Mouse (Mus musculus): ENCODE data around the gene Chrna4.

The Chrna4 gene

DNA sequence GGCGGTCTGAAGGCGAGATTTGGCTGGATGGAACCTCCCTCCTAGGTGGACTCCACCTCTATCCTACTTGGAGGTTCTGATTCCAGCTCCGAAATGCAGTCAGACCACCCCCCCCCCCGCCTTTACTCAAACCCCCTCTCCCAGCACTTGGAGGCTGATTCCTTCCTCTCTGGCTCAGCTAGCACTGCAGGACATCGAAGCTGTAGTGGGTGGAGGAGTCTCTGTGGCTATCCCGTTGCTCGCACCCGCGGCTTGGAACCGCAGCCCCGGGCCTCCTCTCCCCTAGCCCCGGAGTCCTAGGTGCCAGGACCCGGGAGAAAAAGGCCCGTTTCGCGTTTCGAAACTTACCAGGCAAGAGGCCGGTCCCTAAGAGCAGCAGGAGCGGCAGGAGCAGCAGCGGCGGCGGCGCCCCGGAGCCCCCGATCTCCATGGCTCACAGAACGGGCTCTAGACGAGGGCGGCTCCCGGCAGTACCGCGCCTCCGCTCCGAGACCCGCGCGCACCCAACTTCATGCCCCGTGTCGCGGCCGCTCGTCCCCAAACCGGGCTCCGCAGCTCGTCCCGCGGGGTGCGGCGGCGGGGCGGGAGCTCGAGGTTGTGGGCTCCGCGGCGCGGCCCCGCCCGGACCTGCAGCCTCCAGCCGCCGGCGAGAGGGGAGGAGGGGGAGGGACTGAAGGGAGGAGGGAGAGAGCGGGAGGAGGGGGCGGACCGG is 4.5 kb downstream of the Chrna4 start:
- DNase-seq (ENCODE audit: low read depth in 2 of 2, low spot score in 2 of 2), result no peak

DNA sequence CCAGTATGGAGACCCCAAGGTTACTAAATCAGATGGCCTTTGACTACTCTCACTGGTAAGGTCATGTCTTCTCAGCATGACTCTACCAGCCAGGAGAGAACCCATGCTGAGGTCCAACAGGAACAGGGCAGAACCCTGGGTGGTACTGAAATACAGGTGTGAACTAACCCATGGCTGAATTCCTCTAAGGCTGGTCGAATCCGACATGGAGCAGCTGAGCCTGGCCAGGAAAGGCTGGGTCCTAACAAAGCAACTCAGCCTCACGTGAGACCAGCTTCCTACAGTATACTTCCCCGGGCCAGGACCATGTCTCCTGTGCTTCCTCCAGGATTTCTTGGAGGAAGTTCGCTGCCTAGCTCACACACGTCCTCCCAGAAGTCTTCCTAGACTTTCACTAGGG is 6.8 kb downstream of the Chrna4 start:
- no peak for DNase-seq (ENCODE audit: low read depth in 2 of 2, low spot score in 2 of 2)

DNA sequence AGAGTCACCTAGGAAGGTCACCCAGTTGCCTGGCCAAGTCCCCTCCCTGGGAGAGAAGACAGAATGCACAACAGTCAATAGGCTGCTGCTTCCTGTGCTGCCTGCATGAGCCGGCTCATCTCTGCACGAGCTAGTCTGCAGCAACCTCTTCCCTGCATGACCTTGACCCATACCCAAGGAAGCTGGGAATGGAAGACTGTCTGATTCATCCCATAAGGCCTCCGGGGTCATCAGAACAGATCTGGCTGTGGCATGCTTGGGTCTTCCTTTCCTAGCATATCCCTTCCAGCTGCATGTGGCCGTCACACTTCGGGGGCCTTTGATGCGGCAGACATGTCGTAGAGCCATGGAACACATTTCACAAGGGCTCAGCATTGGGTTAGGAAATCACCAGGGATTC is 8.2 kb downstream of the Chrna4 start:
- DNase-seq (ENCODE audit: low read depth in 2 of 2, low spot score in 2 of 2), result no peak

DNA sequence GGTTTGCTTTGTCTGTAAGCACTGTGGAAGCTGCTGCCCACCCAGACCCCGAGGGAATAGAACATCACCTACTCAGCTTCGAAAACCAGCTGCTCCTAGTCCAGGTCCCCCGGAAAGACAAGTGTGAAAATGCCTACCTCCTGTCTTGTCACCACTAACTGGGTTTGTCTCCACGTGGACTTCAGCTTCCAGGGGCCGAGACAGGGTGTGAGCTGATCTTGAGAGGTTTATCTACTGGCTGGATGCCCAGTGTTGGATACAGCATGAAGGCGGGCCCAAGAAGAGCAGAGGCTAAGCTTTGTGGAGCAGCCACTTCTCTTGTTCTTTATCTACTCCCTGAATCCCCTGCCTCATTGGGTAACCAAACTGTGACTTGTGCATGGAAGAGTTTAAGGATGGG is 10.0 kb downstream of the Chrna4 start:
- DNase-seq (ENCODE audit: low read depth in 2 of 2, low spot score in 2 of 2), result no peak

DNA sequence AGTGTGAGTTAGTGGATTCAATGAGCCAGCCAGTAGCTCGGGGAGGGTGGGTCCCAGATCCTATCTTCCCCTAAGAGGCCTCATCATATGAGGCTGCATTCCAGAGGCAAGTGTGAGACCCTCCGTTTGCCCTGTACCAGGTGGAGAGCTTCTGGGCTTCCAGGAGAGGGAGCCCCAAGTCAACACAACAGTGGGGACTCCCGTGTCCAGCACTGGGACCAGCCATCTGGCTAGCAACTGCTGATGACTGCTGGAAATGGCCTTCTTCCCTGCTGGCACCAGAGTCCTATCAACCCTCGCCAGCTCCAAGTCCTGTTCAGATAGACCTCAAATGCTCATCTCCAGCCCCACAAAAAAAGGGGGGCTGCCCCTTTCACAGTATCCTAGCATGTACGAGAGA is 10.9 kb downstream of the Chrna4 start:
- DNase-seq (ENCODE audit: low read depth in 2 of 2, low spot score in 2 of 2), result no peak

DNA sequence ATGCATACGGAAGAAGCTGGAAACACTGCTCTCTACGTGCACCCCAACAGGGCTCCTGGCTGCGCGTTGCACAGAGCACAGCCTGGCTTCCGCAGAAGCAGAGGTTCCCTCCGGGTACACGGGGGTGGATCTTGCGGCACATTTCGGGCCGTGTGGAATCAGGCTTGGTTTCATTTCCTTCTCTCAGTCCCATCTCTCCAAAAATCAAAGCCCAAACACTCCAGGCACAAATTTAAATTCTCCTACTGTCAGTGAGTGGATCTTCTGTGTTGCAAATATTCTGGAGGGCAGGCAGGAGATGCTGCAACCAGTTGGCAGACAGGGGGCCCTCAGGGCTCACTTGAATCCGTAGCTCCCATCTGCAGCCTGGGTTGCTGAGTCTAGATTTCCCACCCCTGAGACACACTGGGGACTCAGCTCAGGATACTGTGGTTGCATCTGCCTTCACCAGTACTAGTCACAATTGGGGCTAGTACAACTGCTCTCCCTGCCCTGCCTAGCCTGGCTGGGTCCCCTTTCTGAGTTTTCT is 11.9 kb downstream of the Chrna4 start:
- DNase-seq (ENCODE audit: low read depth in 2 of 2, low spot score in 2 of 2), result no peak

DNA sequence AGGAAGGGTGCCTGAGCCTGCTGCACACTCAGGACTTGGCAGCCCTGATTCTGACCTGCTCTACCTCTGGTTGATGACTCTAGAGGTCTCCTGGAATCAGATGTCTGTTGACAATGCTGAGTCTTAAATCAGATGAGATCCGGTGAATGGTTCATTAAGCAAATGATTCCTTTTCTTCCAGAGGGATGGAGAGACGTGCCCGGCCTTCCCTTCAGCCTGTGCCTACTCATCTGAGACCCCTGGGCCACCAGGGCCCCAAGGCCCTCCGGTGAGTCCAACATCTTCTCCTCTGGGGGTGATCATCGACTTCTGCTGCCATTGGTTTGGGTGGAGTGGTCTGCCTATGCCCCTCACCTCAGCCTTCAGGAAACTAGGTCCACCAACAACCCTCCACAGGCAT is 35.0 kb downstream of the Chrna4 start:
- no peak for DNase-seq (ENCODE audit: low read depth in 2 of 2, low spot score in 2 of 2)

DNA sequence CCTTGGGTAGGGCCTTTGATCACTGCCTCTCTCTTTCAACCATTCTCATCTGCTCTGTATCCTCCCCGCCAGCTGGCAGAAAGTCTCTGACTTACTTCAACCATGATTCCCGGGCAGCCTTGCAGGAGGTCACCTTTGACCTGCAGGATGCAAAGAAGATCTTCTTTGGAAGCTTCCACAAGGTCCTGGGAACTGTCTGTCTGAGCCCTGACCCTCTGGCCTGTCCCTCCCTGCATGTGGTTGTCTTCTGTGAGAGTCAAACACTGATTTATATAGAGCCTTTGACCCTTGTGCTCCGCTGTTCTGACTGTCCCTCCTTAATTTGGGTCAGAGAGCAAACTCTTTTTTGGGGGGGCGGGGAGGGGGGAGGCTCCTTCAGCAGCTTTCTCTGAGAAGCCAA is 36.3 kb downstream of the Chrna4 start:
- DNase-seq (ENCODE audit: low read depth in 2 of 2, low spot score in 2 of 2), result no peak

DNA sequence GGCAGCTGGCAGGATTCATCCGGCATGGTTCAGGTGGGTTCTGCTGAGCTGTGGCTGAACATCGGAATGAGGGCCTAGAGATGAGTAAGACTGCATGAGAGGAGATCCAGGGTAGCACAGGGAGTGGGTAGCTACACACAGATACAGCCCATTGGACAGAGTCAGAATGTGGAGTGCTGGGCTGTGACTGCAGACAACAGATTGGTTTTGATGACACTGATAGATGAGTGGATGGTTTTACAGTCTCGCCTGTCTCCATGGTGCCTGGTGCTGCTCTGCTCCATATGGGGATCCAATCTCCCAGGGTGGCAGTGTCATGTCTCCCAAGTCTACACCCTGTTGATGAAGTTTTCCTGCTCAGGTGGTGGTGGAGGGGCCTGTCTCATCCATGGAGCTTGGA is 46.4 kb downstream of the Chrna4 start:
- DNase-seq (ENCODE audit: low read depth in 2 of 2, low spot score in 2 of 2), result no peak

DNA sequence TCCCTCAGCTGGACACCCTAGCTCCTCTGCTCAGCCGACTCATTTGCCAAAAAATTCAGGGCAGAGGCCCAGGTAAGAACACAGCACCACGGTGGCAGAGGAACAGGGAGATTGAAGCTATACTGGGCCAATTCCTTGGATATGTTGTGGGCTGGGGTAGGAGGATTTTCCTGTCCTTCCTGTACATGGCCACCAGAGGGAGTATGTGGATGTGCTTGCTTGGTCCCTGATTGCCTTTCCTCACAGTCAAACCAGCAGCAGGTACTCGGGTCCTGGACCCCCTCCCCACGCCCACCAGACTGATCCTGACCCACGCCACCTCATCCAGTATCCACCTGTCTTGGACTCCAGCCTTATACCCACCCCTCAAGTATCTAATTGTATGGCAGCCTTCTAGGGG is 46.9 kb downstream of the Chrna4 start:
- peak; percentile 13 to 27 for DNase-seq (ENCODE audit: low read depth in 2 of 2, low spot score in 2 of 2)

DNA sequence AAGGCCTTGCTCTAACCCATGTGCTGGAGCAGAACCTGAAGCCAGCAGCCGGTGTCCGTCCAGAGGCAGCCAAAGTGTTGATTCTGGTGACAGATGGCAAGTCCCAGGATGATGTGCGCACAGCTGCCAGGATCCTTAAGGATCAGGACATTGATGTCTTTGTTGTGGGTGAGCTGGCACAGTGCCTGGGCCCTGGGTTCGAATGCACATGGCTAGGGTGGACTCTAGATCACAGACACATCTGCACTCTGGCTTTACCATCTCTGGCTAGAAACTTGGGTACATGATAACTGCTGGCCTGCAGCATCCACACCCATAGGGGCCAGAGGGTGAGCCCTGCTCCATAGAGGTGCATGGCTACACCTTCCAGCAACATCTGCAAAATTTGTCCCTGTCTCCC is 47.9 kb downstream of the Chrna4 start:
- DNase-seq (ENCODE audit: low read depth in 2 of 2, low spot score in 2 of 2), result no peak

DNA sequence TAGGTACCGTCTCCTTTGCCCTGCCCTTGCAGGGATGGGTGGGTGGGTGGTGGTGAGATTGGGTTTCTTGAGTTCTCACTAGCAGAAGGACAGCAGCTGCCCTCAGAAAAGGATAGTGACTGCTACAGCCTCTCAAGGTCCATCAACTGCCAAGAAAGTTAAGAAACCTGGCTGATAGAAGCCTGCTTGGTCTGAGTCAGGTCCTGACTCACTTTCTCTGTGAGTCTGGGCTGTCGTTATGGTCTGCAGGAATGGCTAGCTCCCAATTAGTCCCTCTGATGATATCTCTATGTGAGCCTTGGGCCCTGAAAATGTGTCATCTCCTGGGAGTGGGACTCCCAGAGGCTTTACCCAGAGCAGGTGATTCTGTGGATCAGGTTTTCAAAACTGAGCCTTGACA is 49.0 kb downstream of the Chrna4 start:
- no peak for DNase-seq (ENCODE audit: low read depth in 2 of 2, low spot score in 2 of 2)

DNA sequence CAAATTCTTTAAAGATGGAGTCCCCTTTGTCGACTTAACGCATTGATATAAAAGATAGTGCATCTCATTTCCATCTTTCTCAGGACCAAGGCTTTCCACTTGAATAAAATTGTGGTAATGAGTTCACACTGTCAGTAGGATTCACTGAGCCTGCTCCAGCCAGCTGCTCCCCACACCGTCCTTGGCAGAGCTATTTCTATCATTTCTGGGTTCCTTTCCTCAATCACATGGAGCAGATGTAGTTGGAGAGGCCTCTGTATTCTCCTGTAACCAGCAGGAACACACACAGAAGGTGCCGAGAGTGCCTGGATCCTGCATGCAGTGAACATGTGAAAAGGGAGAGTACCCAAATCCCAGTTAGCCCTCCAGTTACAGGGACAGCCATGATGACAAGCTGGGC is 53.0 kb downstream of the Chrna4 start:
- DNase-seq (ENCODE audit: low read depth in 2 of 2, low spot score in 2 of 2), result no peak

DNA sequence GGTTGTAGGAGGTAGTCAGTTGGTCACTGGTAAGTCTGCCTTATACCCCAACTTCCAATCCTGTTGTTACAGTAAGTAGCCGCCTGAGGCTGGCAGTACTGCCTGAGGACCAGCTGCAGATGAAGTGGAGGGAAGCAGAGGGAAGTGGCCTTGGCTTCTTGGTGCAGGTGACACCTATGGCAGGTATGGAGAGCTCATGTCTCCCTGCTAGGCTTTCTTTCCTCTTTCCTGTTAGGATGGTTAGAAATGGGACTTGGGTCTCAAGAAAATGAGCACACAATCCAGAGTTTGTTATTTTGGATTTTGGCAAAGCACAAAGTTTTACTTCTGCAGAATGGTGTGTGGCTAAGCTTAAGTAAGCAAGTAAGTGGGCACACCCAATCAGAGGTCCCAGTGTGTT is 54.4 kb downstream of the Chrna4 start:
- DNase-seq (ENCODE audit: low read depth in 2 of 2, low spot score in 2 of 2), result no peak

DNA sequence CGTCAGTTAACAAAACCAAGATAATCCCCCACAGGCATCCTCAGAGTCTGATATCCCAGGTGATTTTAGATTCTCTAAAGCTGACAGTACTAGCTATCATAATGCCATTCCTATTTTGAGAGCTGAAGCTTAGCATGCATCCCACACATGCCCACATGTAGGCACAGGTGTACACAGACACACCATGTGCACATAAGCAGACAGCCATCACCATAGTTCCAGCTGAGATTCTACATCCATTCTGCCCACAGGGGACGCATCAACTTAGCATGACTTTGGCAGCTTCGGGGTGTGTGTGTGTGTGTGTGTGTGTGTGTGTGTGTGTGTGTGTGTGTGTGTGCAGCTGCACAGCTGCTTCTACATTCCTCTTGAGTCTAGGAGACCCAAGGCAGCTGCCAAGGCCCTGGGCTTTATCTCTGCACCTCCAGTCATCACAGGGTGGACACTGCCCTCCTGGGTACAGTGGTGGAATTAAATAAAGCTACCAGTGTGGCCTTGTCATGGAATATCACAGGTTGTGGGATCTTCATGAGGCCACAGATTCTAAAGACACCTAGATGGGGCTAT is 54.9 kb downstream of the Chrna4 start:
- no peak for DNase-seq (ENCODE audit: low read depth in 2 of 2, low spot score in 2 of 2)

DNA sequence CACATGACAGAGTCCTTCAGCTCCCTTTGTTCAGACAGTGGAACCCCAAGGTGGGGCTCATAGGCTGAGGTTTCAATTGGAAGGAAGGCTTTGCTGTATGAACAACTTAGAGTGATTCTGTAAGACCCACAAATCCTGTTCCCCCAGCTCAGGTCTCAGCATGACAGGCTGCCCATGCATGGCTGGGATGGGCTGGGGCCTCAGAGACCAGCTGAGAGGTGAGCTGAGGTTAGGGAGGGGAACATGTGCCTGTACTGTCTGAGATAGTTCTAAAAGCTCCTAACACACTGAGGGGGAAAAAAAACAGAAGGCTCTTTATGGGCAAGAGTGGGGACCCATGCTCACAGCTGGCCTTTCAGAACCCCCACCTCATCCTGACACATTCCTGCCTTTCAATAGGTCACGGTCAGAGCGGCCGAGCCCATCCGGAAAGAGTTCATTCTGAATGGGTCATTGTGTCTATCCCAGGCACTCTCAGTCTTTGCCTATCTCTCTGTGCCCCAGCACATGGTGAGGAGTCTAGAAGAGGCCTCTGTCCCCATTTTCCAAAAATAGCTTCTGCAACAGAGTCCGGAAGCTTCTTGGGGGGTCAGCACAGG is 55.8 kb downstream of the Chrna4 start:
- no peak for DNase-seq (ENCODE audit: low read depth in 2 of 2, low spot score in 2 of 2)

DNA sequence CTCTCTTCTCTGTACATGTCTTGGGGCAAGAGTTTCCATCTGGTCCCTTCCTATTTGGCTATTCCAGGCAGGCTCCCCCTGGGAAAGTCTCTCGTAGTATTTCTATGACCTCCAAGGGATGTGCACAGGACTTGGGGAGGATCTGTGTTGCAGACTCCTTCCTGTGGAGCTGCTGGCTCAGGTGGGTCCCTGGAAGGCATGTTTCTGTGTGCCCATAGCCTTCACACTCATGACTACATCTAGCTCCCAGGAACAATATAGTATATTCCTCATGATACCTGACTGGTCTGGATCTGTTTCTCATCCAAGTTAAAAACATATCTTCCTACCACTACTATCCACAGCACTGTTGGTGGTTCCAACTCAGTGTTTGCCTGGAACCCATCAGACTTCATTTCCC is 56.3 kb downstream of the Chrna4 start:
- DNase-seq (ENCODE audit: low read depth in 2 of 2, low spot score in 2 of 2), result no peak

DNA sequence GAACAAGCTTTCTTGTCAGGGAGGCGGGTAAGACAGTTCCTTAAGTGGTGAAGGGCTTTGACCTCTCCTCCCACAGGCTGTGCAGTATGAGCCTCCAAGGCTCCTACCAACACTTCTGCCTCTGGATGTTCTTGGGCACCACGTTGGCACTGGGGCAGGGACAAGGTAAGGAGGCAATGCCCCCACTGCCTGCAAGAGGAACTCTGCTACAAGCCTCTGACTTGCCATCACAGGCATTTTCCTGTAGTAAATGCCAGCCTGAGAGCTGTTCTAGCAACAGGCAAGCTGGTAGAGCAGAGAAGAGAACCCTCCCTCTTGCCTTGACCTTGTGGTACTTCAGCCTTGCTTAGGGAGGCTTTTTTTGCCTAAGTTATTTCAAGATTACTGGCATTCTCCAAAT is 56.9 kb downstream of the Chrna4 start, which contains the start of gene Col20a1:
Gene Col20a1 (plus strand): TSS at position 87 of the 400 bp plus-strand sequence.
- no peak for DNase-seq (ENCODE audit: low read depth in 2 of 2, low spot score in 2 of 2)

DNA sequence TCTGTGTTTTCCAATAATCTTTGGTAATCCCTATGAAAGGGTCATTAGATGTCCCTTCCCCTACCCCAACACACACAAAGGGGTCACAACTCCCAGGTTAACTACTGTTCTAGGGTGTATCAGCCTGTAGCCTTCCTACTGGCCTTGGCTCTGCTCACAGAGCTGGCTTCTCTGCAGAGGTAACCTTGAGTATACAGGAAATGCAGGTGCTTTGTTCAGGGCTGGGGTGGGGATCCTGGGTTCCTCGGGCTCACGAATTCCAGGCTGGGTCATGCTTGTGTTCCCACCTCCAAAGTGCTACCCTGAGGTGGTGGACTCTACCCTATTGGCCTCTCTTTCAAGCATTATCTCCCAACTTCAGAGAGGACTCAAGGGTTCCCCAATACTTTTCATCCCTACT is 57.7 kb downstream of the Chrna4 start:
- no peak for DNase-seq (ENCODE audit: low read depth in 2 of 2, low spot score in 2 of 2)

DNA sequence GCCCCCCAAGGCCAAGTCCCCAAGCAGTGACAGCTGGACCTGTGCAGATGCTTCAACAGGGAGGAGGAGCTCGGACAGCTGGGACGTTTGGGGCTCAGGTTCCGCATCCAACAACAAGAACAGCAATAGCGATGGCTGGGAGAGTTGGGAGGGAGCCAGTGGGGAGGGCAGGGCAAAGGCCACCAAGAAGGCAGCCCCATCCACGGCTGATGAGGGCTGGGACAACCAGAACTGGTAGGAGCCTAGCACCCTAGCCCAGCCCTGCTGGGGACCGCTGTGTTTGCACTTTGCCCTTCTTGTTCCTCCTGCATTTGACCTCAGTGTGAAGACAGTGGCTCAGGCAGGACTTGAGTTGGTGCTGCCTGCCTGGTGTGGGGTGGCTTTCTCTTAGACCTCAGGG is 62.2 kb downstream of the Chrna4 start:
- no peak for DNase-seq (ENCODE audit: low read depth in 2 of 2, low spot score in 2 of 2)
